Mouse (Mus musculus) heart, postnatal 0 days (tissue): Measurements from ENCODE around the gene Traf5.

ENCODE experiments used
- CTCF ChIP-seq: IDR thresholded peaks from 2 replicates; pipeline ENCODE4 v1.5.1; 2016; ENCODE audit warnings: antibody characterized with exemption, control low read depth, low read depth
- EP300 ChIP-seq: IDR thresholded peaks from 2 replicates; pipeline ENCODE4 v1.6.1; 2016; ENCODE audit warnings: antibody characterized with exemption, low read depth

DNA sequence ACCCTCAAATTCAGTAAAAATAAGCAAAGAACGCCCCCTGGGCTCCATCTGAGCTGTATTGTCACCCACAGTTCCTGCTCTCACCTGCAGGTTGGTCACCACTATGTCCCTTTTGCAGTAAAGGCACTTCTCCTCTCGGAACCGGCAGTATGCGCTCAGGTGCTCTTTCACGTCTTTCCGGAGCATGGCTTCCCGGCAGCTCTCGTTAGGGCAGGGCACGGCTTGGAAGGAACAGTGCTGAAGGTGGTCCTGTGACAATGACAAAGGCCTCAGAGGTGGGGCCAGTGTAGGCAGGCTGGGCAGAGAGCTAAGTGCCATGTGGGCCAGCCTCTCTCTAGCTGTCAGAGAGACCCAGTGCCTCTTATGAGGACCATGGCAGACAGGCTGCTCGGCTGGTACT lies 33.4 kb downstream of the Traf5 start:
- TF ChIP-seq CTCF, result no peak
- no peak for TF ChIP-seq EP300
